Mouse (Mus musculus): Measurements from ENCODE around the gene Enthd1.

GRCm38 (mm10) chr15:80452425-80452824 lies 112.5 kb downstream of the Enthd1 start:
- no peak for TF ChIP-seq CTCF (conservative IDR thresholded peaks at IDR 0.05; ENCODE audit: low read length)
- TF ChIP-seq POU5F1 (IDR thresholded peaks at IDR 0.05; ENCODE audit: borderline replicate concordance, low read length) = no peak
